Mouse (Mus musculus) erythroblast, embryonic 14.5 days (primary cell): ENCODE data around the gene Rnf220.

Experiments used
- GATA1 ChIP-seq: IDR thresholded peaks from 2 replicates; pipeline ENCODE4 v1.6.1; 2012; ENCODE audit warnings: low read length, inconsistent platforms, mixed read lengths
- TAL1 ChIP-seq: IDR thresholded peaks from 3 replicates; pipeline ENCODE4 v1.6.1; 2012; ENCODE audit warnings: low read length, inconsistent platforms, mixed read lengths

GRCm38 (mm10) chr4:117438064-117438463 is 58.8 kb downstream of the Rnf220 start:
- TF ChIP-seq TAL1 (no peak), GATA1 (no peak)
